Mouse (Mus musculus): ENCODE data around the gene Tcaim. TPM values are rescaled to one million over a fixed set of nuclear protein-coding genes. Genes with fewer than 3 reads are reported as not detected.

The Tcaim gene
- polyA plus RNA-seq (2016; fragmentation: Nextera tagmentation; extraction: Ambion mirVana) = 4.6 and 5.8 TPM in 2 replicates

- Histone ChIP-seq H3K27me3 (ENCODE audit: low read depth, poor library complexity, severe bottlenecking) (no peaks in the 10 kb centered on the region), H3K4me3 (peak within 1 kb of the TSS; percentile 79), H3K27ac (replicated peaks) (peak within 1 kb of the TSS; percentile 90), H3K9me3 (replicated peaks) (no peaks in the 10 kb centered on the region), H3K36me3 (no peaks in the 10 kb centered on the region), H3K4me1 (peaks cover 10% of the 10 kb centered on the region)
- DNase-seq (ENCODE audit: low spot score) = peak; percentile 92
- WGBS = 8% methylated on average over 42 of the region's 42 CpGs
These were observed at the start of gene Tcaim for GRCm38 (mm10) chr9:122805053-122805844. Tcaim (plus strand) TSS chr9:122805539.

- Histone ChIP-seq H3K36me3 (no peaks in the 10 kb centered on the region), H3K27ac (replicated peaks) (no peak overlapping the region), H3K4me3 (no peak overlapping the region), H3K27me3 (ENCODE audit: low read depth, poor library complexity, severe bottlenecking) (no peaks in the 10 kb centered on the region), H3K9me3 (replicated peaks) (no peaks in the 10 kb centered on the region; the same call in 1 of the 2 replicates), H3K4me1 (no peaks in the 10 kb centered on the region)
- no peak for DNase-seq (ENCODE audit: low spot score)
- 43% methylated on average over 2 of the region's 2 CpGs for WGBS
These were observed 47.7 kb upstream of the Tcaim start for GRCm38 (mm10) chr9:122757614-122758013.

GRCm38 (mm10) chr9:122760111-122760510 is 45.2 kb upstream of the Tcaim start:
- H3K27me3 ChIP-seq (ENCODE audit: low read depth, poor library complexity, severe bottlenecking) = no peaks in the 10 kb centered on the region
- H3K9me3 ChIP-seq (replicated peaks) = no peaks in the 10 kb centered on the region; the same call in 1 of the 2 replicates
- no peaks in the 10 kb centered on the region for H3K36me3 ChIP-seq
- H3K27ac ChIP-seq (replicated peaks) = no peak overlapping the region
- no peak for DNase-seq (ENCODE audit: low spot score)
- no peak overlapping the region for H3K4me3 ChIP-seq
- no peaks in the 10 kb centered on the region for H3K4me1 ChIP-seq

- H3K4me1 ChIP-seq = no peaks in the 10 kb centered on the region
- no peak overlapping the region for H3K27ac ChIP-seq (replicated peaks)
- no peak overlapping the region for H3K4me3 ChIP-seq
- 83% methylated on average over 5 of the region's 5 CpGs for WGBS
- no peak for DNase-seq (ENCODE audit: low spot score)
- H3K36me3 ChIP-seq = no peaks in the 10 kb centered on the region
- no peaks in the 10 kb centered on the region for H3K9me3 ChIP-seq (replicated peaks)
- H3K27me3 ChIP-seq (ENCODE audit: low read depth, poor library complexity, severe bottlenecking) = no peaks in the 10 kb centered on the region
These were observed 20.1 kb upstream of the Tcaim start for GRCm38 (mm10) chr9:122785231-122785630.

- 91% methylated on average over 1 of the region's 1 CpGs for WGBS
- no peaks in the 10 kb centered on the region for H3K4me1 ChIP-seq
- DNase-seq (ENCODE audit: low spot score) = no peak
These were observed 18.8 kb upstream of the Tcaim start for GRCm38 (mm10) chr9:122786534-122786933.

GRCm38 (mm10) chr9:122805845-122806341 is 554 bp downstream of the Tcaim start:
- whole genome bisulfite sequencing = 12% methylated on average over 10 of the region's 10 CpGs
- Histone ChIP-seq H3K4me3 (peak overlapping the region; percentile 79), H3K36me3 (no peaks in the 10 kb centered on the region), H3K27ac (replicated peaks) (peak overlapping the region; percentile 90), H3K4me1 (peaks cover 10% of the 10 kb centered on the region), H3K9me3 (replicated peaks) (no peaks in the 10 kb centered on the region), H3K27me3 (ENCODE audit: low read depth, poor library complexity, severe bottlenecking) (no peaks in the 10 kb centered on the region)
- no peak for DNase-seq (ENCODE audit: low spot score)

More at GRCm38 (mm10) chr9:122786534-122786933, 18.8 kb upstream of the Tcaim start:
- Histone ChIP-seq H3K27ac (replicated peaks) (no peak overlapping the region), H3K9me3 (replicated peaks) (no peaks in the 10 kb centered on the region), H3K36me3 (no peaks in the 10 kb centered on the region), H3K27me3 (ENCODE audit: low read depth, poor library complexity, severe bottlenecking) (no peaks in the 10 kb centered on the region), H3K4me3 (no peak overlapping the region)

GRCm38 (mm10) chr9:122807186-122807585 is 1.8 kb downstream of the Tcaim start:
- Histone ChIP-seq H3K36me3 (no peaks in the 10 kb centered on the region), H3K27me3 (ENCODE audit: low read depth, poor library complexity, severe bottlenecking) (no peaks in the 10 kb centered on the region), H3K9me3 (replicated peaks) (no peaks in the 10 kb centered on the region), H3K4me1 (peaks cover 10% of the 10 kb centered on the region), H3K27ac (replicated peaks) (no peak overlapping the region), H3K4me3 (no peak overlapping the region)
- DNase-seq (ENCODE audit: low spot score) = no peak
- 90% methylated on average over 2 of the region's 2 CpGs for WGBS

- Histone ChIP-seq H3K9me3 (replicated peaks) (no peaks in the 10 kb centered on the region), H3K27ac (replicated peaks) (no peak overlapping the region), H3K36me3 (no peaks in the 10 kb centered on the region), H3K4me1 (peaks cover 10% of the 10 kb centered on the region), H3K4me3 (no peak overlapping the region), H3K27me3 (ENCODE audit: low read depth, poor library complexity, severe bottlenecking) (no peaks in the 10 kb centered on the region)
- 89% methylated on average over 3 of the region's 3 CpGs for WGBS
- DNase-seq (ENCODE audit: low spot score) = no peak
These were observed 4.9 kb downstream of the Tcaim start for GRCm38 (mm10) chr9:122810212-122810611.

GRCm38 (mm10) chr9:122812386-122812785 is 7.0 kb downstream of the Tcaim start:
- 89% methylated on average over 5 of the region's 5 CpGs for WGBS
- H3K36me3 ChIP-seq = no peaks in the 10 kb centered on the region
- no peak overlapping the region for H3K27ac ChIP-seq (replicated peaks)
- no peak overlapping the region for H3K4me3 ChIP-seq
- H3K9me3 ChIP-seq (replicated peaks) = no peaks in the 10 kb centered on the region
- no peaks in the 10 kb centered on the region for H3K4me1 ChIP-seq
- H3K27me3 ChIP-seq (ENCODE audit: low read depth, poor library complexity, severe bottlenecking) = no peaks in the 10 kb centered on the region
- no peak for DNase-seq (ENCODE audit: low spot score)

GRCm38 (mm10) chr9:122814775-122815174 is 9.4 kb downstream of the Tcaim start:
- DNase-seq (ENCODE audit: low spot score) = no peak
- Histone ChIP-seq H3K27me3 (ENCODE audit: low read depth, poor library complexity, severe bottlenecking) (no peaks in the 10 kb centered on the region), H3K4me1 (no peaks in the 10 kb centered on the region), H3K27ac (replicated peaks) (no peak overlapping the region), H3K4me3 (no peak overlapping the region), H3K36me3 (0 out of 2 replicates have a peak, but pooled peaks cover 2% of the 10 kb centered on the region), H3K9me3 (replicated peaks) (no peaks in the 10 kb centered on the region)
- 96% methylated on average over 2 of the region's 2 CpGs for WGBS

- Histone ChIP-seq H3K4me3 (no peak overlapping the region), H3K36me3 (peaks cover 5% of the 10 kb centered on the region; the same call in 1 of the 2 replicates), H3K9me3 (replicated peaks) (no peaks in the 10 kb centered on the region), H3K4me1 (no peaks in the 10 kb centered on the region), H3K27me3 (ENCODE audit: low read depth, poor library complexity, severe bottlenecking) (no peaks in the 10 kb centered on the region), H3K27ac (replicated peaks) (no peak overlapping the region)
- no peak for DNase-seq (ENCODE audit: low spot score)
- WGBS = 89% methylated on average over 4 of the region's 4 CpGs
These were observed 10.0 kb downstream of the Tcaim start for GRCm38 (mm10) chr9:122815239-122815851.

GRCm38 (mm10) chr9:122823374-122824017 is 18.2 kb downstream of the Tcaim start:
- 91% methylated on average over 5 of the region's 5 CpGs for WGBS
- H3K9me3 ChIP-seq (replicated peaks) = no peaks in the 10 kb centered on the region
- no peak for DNase-seq (ENCODE audit: low spot score)
- peaks cover 48% of the 10 kb centered on the region for H3K36me3 ChIP-seq
- H3K27me3 ChIP-seq (ENCODE audit: low read depth, poor library complexity, severe bottlenecking) = no peaks in the 10 kb centered on the region
- no peak overlapping the region for H3K27ac ChIP-seq (replicated peaks)
- no peak overlapping the region for H3K4me3 ChIP-seq
- no peaks in the 10 kb centered on the region for H3K4me1 ChIP-seq
